Mouse (Mus musculus): ENCODE measurements at regions not wholly inside any gene's neighbourhood (a gene's known extent, or its start where the extent isn't known, plus 50 kb on each side); places are given as distances from the start of the nearest gene placed in this dataset.

DNA sequence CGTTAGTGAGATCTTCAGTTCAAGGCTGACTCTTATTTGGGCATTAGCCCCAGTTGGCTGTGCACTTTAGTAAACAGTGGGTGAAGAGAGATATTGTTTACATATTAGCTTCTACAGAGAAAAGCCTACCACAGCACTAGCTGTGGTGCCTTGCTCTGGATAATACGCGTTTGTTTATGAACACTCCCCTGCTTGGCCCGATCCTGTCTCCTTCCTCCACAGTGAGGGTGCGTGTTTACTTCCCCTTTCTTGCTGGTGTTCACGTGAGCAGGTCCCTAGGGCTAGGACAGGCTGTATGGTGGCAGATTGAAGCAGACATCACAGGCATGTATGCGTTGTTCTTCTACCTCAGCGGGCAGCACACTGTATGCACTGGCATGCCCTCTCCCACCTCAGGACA, 423.1 kb downstream of the Glrx3 start:
- no peak for TF ChIP-seq CTCF (IDR thresholded peaks at IDR 0.05; ENCODE audit: borderline replicate concordance, control insufficient read depth, extremely low read depth, insufficient read depth, low read length, poor library complexity)
- TF ChIP-seq POLR2A (IDR thresholded peaks at IDR 0.05; ENCODE audit: control insufficient read depth, extremely low read depth, insufficient read depth, low read length, poor library complexity): no peak
